Mouse (Mus musculus) spleen, adult 2 months (tissue): ENCODE measurements around the gene Robo2.

Source experiments
- CTCF ChIP-seq: fragments of 200-500 bp; IDR thresholded peaks from 2 replicates; pipeline ENCODE4 v1.5.1; 2011; ENCODE audit warnings: mild to moderate bottlenecking, inconsistent platforms; ENCODE audit not compliant: insufficient read depth, insufficient read length, insufficient replicate concordance; ENCODE audit errors: extremely low read depth
- POLR2A ChIP-seq: fragments of 200-500 bp; IDR thresholded peaks from 2 replicates; pipeline ENCODE4 v1.6.1; 2011; ENCODE audit warnings: low read depth, low read length, inconsistent platforms

- no peak for TF ChIP-seq CTCF
- no peak for TF ChIP-seq POLR2A
These were observed 496.2 kb downstream of the Robo2 start for GRCm38 (mm10) chr16:73915425-73915824.
